28 mouse cellular contexts compared by ENCODE assay signal in the genomic region with DNA sequence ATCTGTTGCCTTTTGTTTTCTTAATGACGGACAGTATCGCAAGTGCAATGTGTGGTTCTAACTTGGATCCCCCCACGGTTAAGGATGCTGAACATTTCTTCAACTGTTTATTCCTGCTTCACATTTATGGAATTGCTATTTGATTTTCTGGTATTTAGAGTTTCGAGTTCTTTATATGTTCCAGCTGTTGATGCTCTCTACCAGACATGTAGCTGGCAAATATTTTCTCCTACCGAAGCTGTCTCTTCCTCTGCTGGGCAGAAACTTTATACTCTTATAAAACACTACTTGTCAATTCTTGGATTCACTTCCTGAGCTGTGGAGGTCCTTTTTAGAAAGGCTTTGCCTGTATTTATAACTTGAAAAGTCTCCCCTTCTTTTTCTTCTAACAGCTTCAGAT.
"Had no signal": no experiment of that assay in that cellular context is flagged by ENCODE, and none has a peak within 500 bp of the region (broad histone marks: within the 10 kb centered on the region; RNA-seq: fewer than 3 reads in every experiment).

No protein-coding gene starts in this region.

- H3K9me3 ChIP-seq: embryonic facial prominence, embryonic 12.5 days; embryonic facial prominence, embryonic 13.5 days; embryonic facial prominence, embryonic 15.5 days; forebrain, embryonic 10.5 days; forebrain, embryonic 12.5 days; forebrain, embryonic 13.5 days; forebrain, embryonic 15.5 days had no signal

- H3K27me3 ChIP-seq: embryonic facial prominence, embryonic 12.5 days; embryonic facial prominence, embryonic 13.5 days; embryonic facial prominence, embryonic 15.5 days; forebrain, embryonic 12.5 days; forebrain, embryonic 13.5 days; forebrain, embryonic 15.5 days had no signal

- H3K27ac ChIP-seq: embryonic facial prominence, embryonic 12.5 days; embryonic facial prominence, embryonic 13.5 days; embryonic facial prominence, embryonic 15.5 days; forebrain, embryonic 10.5 days; forebrain, embryonic 12.5 days; forebrain, embryonic 13.5 days; forebrain, embryonic 15.5 days; gastrocnemius, adult 2 months; heart, adult 2 months had no signal

- ATAC-seq: forebrain, embryonic 13.5 days; forebrain, embryonic 14.5 days; forebrain, embryonic 15.5 days; forebrain, embryonic 16.5 days; forebrain, postnatal 0 days had no signal

- H3K4me3 ChIP-seq: embryonic facial prominence, embryonic 12.5 days; embryonic facial prominence, embryonic 13.5 days; embryonic facial prominence, embryonic 15.5 days; erythroblast, embryonic 14.5 days; forebrain, embryonic 10.5 days; forebrain, embryonic 12.5 days; forebrain, embryonic 13.5 days; forebrain, embryonic 15.5 days; gastrocnemius, adult 2 months; heart, adult 2 months had no signal

- H3K36me3 ChIP-seq: embryonic facial prominence, embryonic 12.5 days; embryonic facial prominence, embryonic 13.5 days; embryonic facial prominence, embryonic 15.5 days; forebrain, embryonic 10.5 days; forebrain, embryonic 12.5 days; forebrain, embryonic 15.5 days had no signal

- H3K4me1 ChIP-seq: embryonic facial prominence, embryonic 12.5 days; forebrain, embryonic 10.5 days; forebrain, embryonic 12.5 days; forebrain, embryonic 13.5 days; forebrain, embryonic 15.5 days had no signal

- DNase-seq: cerebellum, adult 2 months; cerebellum, adult 8-10 months; cerebellum, adult 9-10 months; cerebellum, adult 9-11 months; cerebellum, postnatal 10 days; cerebellum, postnatal 14 days; cerebellum, postnatal 25 days; cerebellum, postnatal 36 days; embryo, embryonic 11 days; forebrain, postnatal 0 days; gastrocnemius, adult 2 months; gastrocnemius, postnatal 10 days; gastrocnemius, postnatal 14 days; gastrocnemius, postnatal 25 days; gastrocnemius, postnatal 36 days; heart, adult 11 months; heart, adult 18-20 months; heart, adult 2 months had no signal

- H3K9ac ChIP-seq: embryonic facial prominence, embryonic 12.5 days; embryonic facial prominence, embryonic 13.5 days; embryonic facial prominence, embryonic 15.5 days; forebrain, embryonic 12.5 days; forebrain, embryonic 13.5 days; forebrain, embryonic 15.5 days; forebrain, postnatal 0 days had no signal

- H3K4me2 ChIP-seq: embryonic facial prominence, embryonic 12.5 days; embryonic facial prominence, embryonic 13.5 days; embryonic facial prominence, embryonic 15.5 days; forebrain, embryonic 12.5 days; forebrain, embryonic 13.5 days; forebrain, embryonic 15.5 days had no signal
